Mouse (Mus musculus): Measurements from ENCODE around the gene Tgfbr3. TPM values are rescaled to one million over a fixed set of nuclear protein-coding genes. Genes with fewer than 3 reads are reported as not detected.

The Tgfbr3 gene
- polyA plus RNA-seq, 2 experiments: 20.7 to 29.0 TPM

- Histone ChIP-seq H3K4me1 (ENCODE audit: control insufficient read depth, insufficient read depth, low read length) (no peaks in the 10 kb centered on the region; the same call in 1 of the 2 replicates), H3K4me3 (replicated peaks; ENCODE audit: low read length) (no peak overlapping the region), H3K27ac (replicated peaks; ENCODE audit: low read depth, low read length) (no peak overlapping the region), H3K9ac (ENCODE audit: low read depth, low read length, severe bottlenecking) (no peak overlapping the region), H3K9me3 (ENCODE audit: control insufficient read depth, low read length) (no peaks in the 10 kb centered on the region), H3K4me2 (replicated peaks; ENCODE audit: low read depth, low read length, severe bottlenecking) (no peak overlapping the region), H3K27me3 (ENCODE audit: control insufficient read depth, insufficient read depth, low read length) (no peaks in the 10 kb centered on the region), H3K36me3 (ENCODE audit: control insufficient read depth, insufficient read depth, low read length) (peaks cover 50% of the 10 kb centered on the region)
- no peak for DNase-seq (ENCODE audit: low spot score)
- WGBS: 89% methylated on average over 5 of the region's 5 CpGs
- TF ChIP-seq POLR2A (IDR thresholded peaks at IDR 0.05; ENCODE audit: borderline replicate concordance, extremely low read depth, insufficient read depth, insufficient read length): no peak
- no peak for ATAC-seq (ENCODE audit: low FRiP score, low read depth)
Measured at GRCm38 (mm10) chr5:107141375-107141774, 148.1 kb downstream of the Tgfbr3 start.

GRCm38 (mm10) chr5:107139800-107140651 is 149.4 kb downstream of the Tgfbr3 start:
- no peak for TF ChIP-seq POLR2A (IDR thresholded peaks at IDR 0.05; ENCODE audit: borderline replicate concordance, extremely low read depth, insufficient read depth, insufficient read length)
- Histone ChIP-seq H3K27ac (replicated peaks; ENCODE audit: low read depth, low read length) (no peak overlapping the region), H3K9me3 (ENCODE audit: control insufficient read depth, low read length) (no peaks in the 10 kb centered on the region), H3K4me3 (replicated peaks; ENCODE audit: low read length) (no peak overlapping the region), H3K36me3 (ENCODE audit: control insufficient read depth, insufficient read depth, low read length) (peaks cover 57% of the 10 kb centered on the region), H3K4me2 (replicated peaks; ENCODE audit: low read depth, low read length, severe bottlenecking) (no peak overlapping the region), H3K27me3 (ENCODE audit: control insufficient read depth, insufficient read depth, low read length) (no peaks in the 10 kb centered on the region), H3K9ac (ENCODE audit: low read depth, low read length, severe bottlenecking) (no peak overlapping the region), H3K4me1 (ENCODE audit: control insufficient read depth, insufficient read depth, low read length) (no peaks in the 10 kb centered on the region; the same call in 1 of the 2 replicates)
- WGBS: 77% methylated on average over 11 of the region's 11 CpGs
- DNase-seq (ENCODE audit: low spot score) (no peak), ATAC-seq (ENCODE audit: low FRiP score, low read depth) (no peak)

GRCm38 (mm10) chr5:107133336-107133735 is 156.1 kb downstream of the Tgfbr3 start:
- ATAC-seq (ENCODE audit: low FRiP score, low read depth) (no peak), DNase-seq (ENCODE audit: low spot score) (no peak)
- H3K9ac ChIP-seq (ENCODE audit: low read depth, low read length, severe bottlenecking): no peak overlapping the region
- no peaks in the 10 kb centered on the region for H3K27me3 ChIP-seq (ENCODE audit: control insufficient read depth, insufficient read depth, low read length)
- WGBS: 92% methylated on average over 2 of the region's 2 CpGs
- no peak overlapping the region for H3K27ac ChIP-seq (replicated peaks; ENCODE audit: low read depth, low read length)
- no peak overlapping the region for H3K4me2 ChIP-seq (replicated peaks; ENCODE audit: low read depth, low read length, severe bottlenecking)
- H3K4me3 ChIP-seq (replicated peaks; ENCODE audit: low read length): no peak overlapping the region
- peaks cover 64% of the 10 kb centered on the region for H3K36me3 ChIP-seq (ENCODE audit: control insufficient read depth, insufficient read depth, low read length)
- H3K9me3 ChIP-seq (ENCODE audit: control insufficient read depth, low read length): no peaks in the 10 kb centered on the region
- no peak for TF ChIP-seq POLR2A (IDR thresholded peaks at IDR 0.05; ENCODE audit: borderline replicate concordance, extremely low read depth, insufficient read depth, insufficient read length)
- H3K4me1 ChIP-seq (ENCODE audit: control insufficient read depth, insufficient read depth, low read length): peaks cover 6% of the 10 kb centered on the region

GRCm38 (mm10) chr5:107132231-107132630 is 157.2 kb downstream of the Tgfbr3 start:
- H3K27me3 ChIP-seq (ENCODE audit: control insufficient read depth, insufficient read depth, low read length): no peaks in the 10 kb centered on the region
- no peak for TF ChIP-seq POLR2A (IDR thresholded peaks at IDR 0.05; ENCODE audit: borderline replicate concordance, extremely low read depth, insufficient read depth, insufficient read length)
- no peak overlapping the region for H3K4me2 ChIP-seq (replicated peaks; ENCODE audit: low read depth, low read length, severe bottlenecking)
- no peak overlapping the region for H3K4me3 ChIP-seq (replicated peaks; ENCODE audit: low read length)
- WGBS: 78% methylated on average over 8 of the region's 8 CpGs
- peaks cover 6% of the 10 kb centered on the region for H3K4me1 ChIP-seq (ENCODE audit: control insufficient read depth, insufficient read depth, low read length)
- H3K27ac ChIP-seq (replicated peaks; ENCODE audit: low read depth, low read length): no peak overlapping the region
- H3K9me3 ChIP-seq (ENCODE audit: control insufficient read depth, low read length): no peaks in the 10 kb centered on the region
- peaks cover 63% of the 10 kb centered on the region for H3K36me3 ChIP-seq (ENCODE audit: control insufficient read depth, insufficient read depth, low read length)
- DNase-seq (ENCODE audit: low spot score) (no peak), ATAC-seq (ENCODE audit: low FRiP score, low read depth) (no peak)
- no peak overlapping the region for H3K9ac ChIP-seq (ENCODE audit: low read depth, low read length, severe bottlenecking)

GRCm38 (mm10) chr5:107129304-107129703 is 160.1 kb downstream of the Tgfbr3 start:
- H3K4me1 ChIP-seq (ENCODE audit: control insufficient read depth, insufficient read depth, low read length): peaks cover 24% of the 10 kb centered on the region
- H3K36me3 ChIP-seq (ENCODE audit: control insufficient read depth, insufficient read depth, low read length): peaks cover 48% of the 10 kb centered on the region

More at GRCm38 (mm10) chr5:107129304-107129703, 160.1 kb downstream of the Tgfbr3 start:
- WGBS: 40% methylated on average over 5 of the region's 5 CpGs
- TF ChIP-seq POLR2A (IDR thresholded peaks at IDR 0.05; ENCODE audit: borderline replicate concordance, extremely low read depth, insufficient read depth, insufficient read length): no peak
- Histone ChIP-seq H3K4me3 (replicated peaks; ENCODE audit: low read length) (no peak overlapping the region), H3K9me3 (ENCODE audit: control insufficient read depth, low read length) (no peaks in the 10 kb centered on the region), H3K27ac (replicated peaks; ENCODE audit: low read depth, low read length) (no peak overlapping the region), H3K4me2 (replicated peaks; ENCODE audit: low read depth, low read length, severe bottlenecking) (no peak overlapping the region), H3K9ac (ENCODE audit: low read depth, low read length, severe bottlenecking) (no peak overlapping the region), H3K27me3 (ENCODE audit: control insufficient read depth, insufficient read depth, low read length) (no peaks in the 10 kb centered on the region)
- DNase-seq (ENCODE audit: low spot score) (no peak), ATAC-seq (ENCODE audit: low FRiP score, low read depth) (no peak)
